ENCODE assay signal across 10 mouse cellular contexts in the genomic region with DNA sequence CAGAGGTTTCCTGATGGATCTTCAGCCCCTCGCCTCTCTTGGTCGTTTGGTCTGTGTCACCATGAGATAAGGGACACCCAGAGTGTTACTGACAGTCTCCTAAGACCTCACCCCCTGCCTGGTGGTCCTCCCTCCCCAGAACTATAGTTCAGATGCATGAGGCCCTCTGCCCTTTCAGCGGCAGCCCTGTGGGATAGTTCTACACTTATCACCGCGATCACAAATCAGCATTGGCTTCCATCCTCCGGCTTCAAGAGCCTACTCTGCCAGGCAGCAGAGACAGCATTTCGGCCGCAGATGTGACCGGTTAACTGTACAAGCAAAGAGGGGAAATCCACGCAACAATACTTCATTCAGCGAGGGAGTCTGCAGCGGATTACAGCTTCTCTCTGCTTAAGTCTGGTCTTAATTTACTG.
A peak's percentile ranks its signal among the peaks of the same experiment; 100 is the strongest.
DNase-seq lines count a peak whose midpoint lies in the region; ATAC-seq lines count a peak whose summit lies in the region.
"Had no signal": no experiment of that assay in that cellular context is flagged by ENCODE, and none has a peak within 500 bp of the region (broad histone marks: within the 10 kb centered on the region; RNA-seq: fewer than 3 reads in every experiment).

No protein-coding gene starts in this region.

- WGBS in hindbrain, embryonic 13.5 days: 35% methylated on average over 12 of the region's 12 CpGs

- H3K4me1 ChIP-seq in hindbrain, embryonic 13.5 days (replicated peaks): peaks cover 7% of the 10 kb centered on the region; the same call in 1 of the 2 replicates

- no peak overlapping the region for H3K4me3 ChIP-seq in hindbrain, embryonic 13.5 days

- ATAC-seq in hindbrain, embryonic 13.5 days (ENCODE audit: low FRiP score): no peak
- peak; percentile 23 for ATAC-seq in megakaryocyte progenitor cell, adult 5-6 weeks (replicated peaks; ENCODE audit: poor library complexity)
- ATAC-seq in CD4-positive, CD25-positive, alpha-beta regulatory T cell, adult 4 months: no peak

- no peaks in the 10 kb centered on the region for H3K27me3 ChIP-seq in hindbrain, embryonic 13.5 days

- H3K9ac ChIP-seq in hindbrain, embryonic 13.5 days: no peak overlapping the region

- DNase-seq in retina, postnatal 1 day: peak; percentile 40
- DNase-seq in retina, embryonic 14.5 days (ENCODE audit: low spot score): no peak
- no peak for DNase-seq in cerebellum, adult 11-12 months
- no peak for DNase-seq in spleen, postnatal 4 days (ENCODE audit: low spot score in 2 of 2)
- DNase-seq: cerebellum, postnatal 36 days; kidney, postnatal 14 days; thymus, adult 2 months had no signal

- H3K4me2 ChIP-seq in hindbrain, embryonic 13.5 days: peak overlapping the region; percentile 15

- no peaks in the 10 kb centered on the region for H3K9me3 ChIP-seq in hindbrain, embryonic 13.5 days

- no peak overlapping the region for H3K27ac ChIP-seq in hindbrain, embryonic 13.5 days

- no peaks in the 10 kb centered on the region for H3K36me3 ChIP-seq in hindbrain, embryonic 13.5 days
